Mouse (Mus musculus): Measurements from ENCODE around the gene Gal3st4. TPM values are rescaled to one million over a fixed set of nuclear protein-coding genes. Genes with fewer than 3 reads are reported as not detected.

The Gal3st4 gene
- polyA plus RNA-seq, 1 experiment: 1.5 TPM

DNA sequence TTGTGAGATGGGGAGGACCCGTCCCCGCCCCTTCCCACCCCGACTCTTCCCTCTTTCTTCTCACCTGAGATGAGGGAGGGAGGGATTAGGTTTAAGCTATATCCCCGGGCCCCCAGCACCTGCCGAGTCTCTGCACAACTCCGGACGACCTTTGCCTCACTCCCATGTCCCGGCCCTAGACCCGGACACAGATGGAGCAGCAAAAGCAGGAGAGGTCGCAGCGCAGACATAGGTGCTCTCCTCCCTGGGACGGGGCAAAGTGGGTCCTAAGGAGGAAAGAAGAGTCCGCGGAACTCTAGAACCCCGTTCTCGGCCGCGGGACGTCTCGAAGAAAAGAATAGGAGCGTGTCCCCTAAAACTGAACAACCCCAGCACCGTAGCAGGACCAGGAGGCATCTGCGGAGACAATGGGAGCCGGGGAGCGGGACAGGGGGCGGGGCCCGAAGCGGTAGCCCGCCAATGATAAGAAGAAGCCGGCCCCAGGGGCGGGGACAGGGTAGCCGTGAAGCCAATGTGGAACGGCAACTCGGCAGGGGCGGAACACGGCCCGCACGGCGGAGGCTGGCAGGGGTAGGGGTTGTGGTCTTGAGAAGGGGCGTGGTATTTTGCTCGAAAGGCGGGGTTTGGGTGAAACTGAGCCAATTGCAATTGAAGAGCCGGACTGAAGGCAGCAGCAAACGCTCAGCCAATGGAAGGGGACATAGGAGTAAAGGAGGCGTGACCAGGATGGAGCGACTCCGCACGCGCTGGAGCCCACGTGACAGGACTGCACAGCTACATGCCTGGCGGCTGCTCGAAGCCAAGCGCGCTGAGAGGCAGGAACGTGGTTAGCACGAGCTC, 7.2 kb upstream of the Gal3st4 start, which contains the start of the genes Gm43720, Gpc2 and Stag3:
TSS of gene Gm43720 (minus strand) at position 374 of the 840 bp plus-strand sequence.
TSS of gene Gpc2 (minus strand) at position 421 of the 840 bp plus-strand sequence.
TSS of gene Stag3 (plus strand) at position 656 of the 840 bp plus-strand sequence.
- TF ChIP-seq POLR2A (IDR thresholded peaks at IDR 0.05; ENCODE audit: borderline replicate concordance, extremely low read depth, low read depth, low read length): no peak
- TF ChIP-seq CTCF (IDR thresholded peaks at IDR 0.05; ENCODE audit: insufficient read depth, low read length): no peak

DNA sequence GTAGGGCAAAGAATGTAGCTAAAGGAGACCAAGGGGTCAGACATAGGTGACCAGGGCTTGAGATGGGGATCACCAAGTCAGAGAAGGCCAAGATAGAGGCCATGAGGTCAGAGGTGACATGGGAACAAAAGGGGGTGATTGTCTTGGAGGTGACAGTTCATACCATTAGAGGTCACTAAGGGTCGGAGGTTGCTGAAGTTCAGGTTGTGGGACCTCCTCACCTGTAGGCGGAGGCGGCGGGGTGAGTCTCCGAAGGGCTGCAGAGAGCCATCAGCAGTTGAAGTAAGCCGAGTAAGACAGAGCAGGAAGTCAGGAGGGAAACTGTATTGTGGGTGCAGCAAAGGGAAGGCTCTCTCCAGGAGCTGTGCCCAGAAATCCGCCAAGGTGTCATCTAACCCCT, 5.4 kb upstream of the Gal3st4 start:
- TF ChIP-seq CTCF (IDR thresholded peaks at IDR 0.05; ENCODE audit: insufficient read depth, low read length) (no peak), POLR2A (IDR thresholded peaks at IDR 0.05; ENCODE audit: borderline replicate concordance, extremely low read depth, low read depth, low read length) (no peak)
- H3K4me3 ChIP-seq (replicated peaks; ENCODE audit: extremely low read depth, low read depth, low read length): no peak overlapping the region
- no peak for DNase-seq
- 90% methylated on average over 7 of the region's 7 CpGs for WGBS
- no peaks in the 10 kb centered on the region for H3K4me1 ChIP-seq (ENCODE audit: control insufficient read depth, insufficient read depth, low read length)

More for the DNA sequence above, 7.2 kb upstream of the Gal3st4 start, which contains the start of the genes Gm43720, Gpc2 and Stag3:
- peak; percentile 69 for DNase-seq
- WGBS: 1% methylated on average over 56 of the region's 56 CpGs
- peak within 1 kb of the TSS; percentile 24 for H3K4me3 ChIP-seq (replicated peaks; ENCODE audit: extremely low read depth, low read depth, low read length)
- H3K4me1 ChIP-seq (ENCODE audit: control insufficient read depth, insufficient read depth, low read length): no peaks in the 10 kb centered on the region

DNA sequence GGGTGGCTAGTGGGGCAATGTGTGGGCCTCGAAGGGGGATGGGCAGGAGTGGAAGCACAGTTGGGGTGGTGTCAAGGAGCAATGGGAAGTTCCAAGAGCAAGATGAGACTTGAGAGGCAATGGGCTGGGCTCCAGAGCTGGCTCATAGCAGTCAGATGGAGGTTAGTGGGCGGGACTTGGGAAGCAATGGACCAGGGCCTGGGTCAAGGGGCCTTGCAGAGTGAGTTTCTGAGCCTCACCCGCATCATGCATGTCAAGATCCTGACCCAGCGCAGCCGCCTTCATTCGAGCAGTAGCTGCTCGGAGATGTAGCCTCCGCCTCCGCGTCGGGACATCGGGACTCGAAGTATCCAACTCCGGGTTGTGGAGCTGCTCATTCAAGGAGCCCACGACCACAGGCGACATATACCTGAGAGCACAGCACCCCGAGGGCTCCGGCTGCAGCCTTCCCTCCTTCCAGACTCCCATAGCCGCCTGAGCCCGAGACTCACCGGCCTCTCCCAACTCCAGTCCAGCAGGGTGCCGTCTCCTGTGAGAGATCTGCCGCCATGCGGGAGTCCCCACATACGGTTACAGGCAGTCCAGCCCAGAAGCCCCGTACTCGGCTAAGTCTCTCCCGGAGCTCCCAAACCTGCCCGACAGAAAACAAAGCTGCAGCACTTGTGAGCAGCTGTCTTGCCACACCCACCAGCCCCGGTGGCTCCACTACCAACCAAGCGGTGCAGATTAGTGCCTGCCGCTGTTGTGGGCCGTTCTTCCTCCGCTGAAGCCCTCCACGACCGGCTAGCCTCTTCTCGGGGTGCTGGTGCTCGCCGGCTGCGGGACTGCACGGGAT, 2.8 kb upstream of the Gal3st4 start:
- no peak for TF ChIP-seq CTCF (IDR thresholded peaks at IDR 0.05; ENCODE audit: insufficient read depth, low read length)
- TF ChIP-seq POLR2A (IDR thresholded peaks at IDR 0.05; ENCODE audit: borderline replicate concordance, extremely low read depth, low read depth, low read length): no peak
- Histone ChIP-seq H3K4me1 (ENCODE audit: control insufficient read depth, insufficient read depth, low read length) (no peaks in the 10 kb centered on the region), H3K4me3 (replicated peaks; ENCODE audit: extremely low read depth, low read depth, low read length) (no peak overlapping the region)
- no peak for DNase-seq
- whole genome bisulfite sequencing: 62% methylated on average over 41 of the region's 41 CpGs

DNA sequence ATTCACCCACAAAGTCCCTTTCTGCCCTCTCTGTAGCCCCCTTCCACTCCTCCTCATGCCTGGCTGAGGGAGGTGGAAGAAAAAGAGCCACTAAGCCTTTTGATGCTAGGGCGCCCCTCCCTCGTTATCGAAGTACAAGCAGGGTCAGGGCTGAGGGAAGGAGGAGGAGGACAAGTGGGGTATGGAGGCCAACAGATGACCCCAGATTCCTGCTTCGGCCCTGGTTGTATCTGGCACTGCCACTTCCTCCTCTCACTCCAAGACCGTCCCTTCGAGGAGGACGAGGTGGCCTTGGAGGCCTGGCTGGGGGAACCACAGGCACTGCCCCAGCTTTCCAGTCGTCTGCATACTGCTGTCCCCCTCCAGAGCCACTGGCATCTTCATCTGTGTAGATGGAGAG, 1.5 kb upstream of the Gal3st4 start:
- TF ChIP-seq CTCF (IDR thresholded peaks at IDR 0.05; ENCODE audit: insufficient read depth, low read length) (no peak), POLR2A (IDR thresholded peaks at IDR 0.05; ENCODE audit: borderline replicate concordance, extremely low read depth, low read depth, low read length) (no peak)

DNA sequence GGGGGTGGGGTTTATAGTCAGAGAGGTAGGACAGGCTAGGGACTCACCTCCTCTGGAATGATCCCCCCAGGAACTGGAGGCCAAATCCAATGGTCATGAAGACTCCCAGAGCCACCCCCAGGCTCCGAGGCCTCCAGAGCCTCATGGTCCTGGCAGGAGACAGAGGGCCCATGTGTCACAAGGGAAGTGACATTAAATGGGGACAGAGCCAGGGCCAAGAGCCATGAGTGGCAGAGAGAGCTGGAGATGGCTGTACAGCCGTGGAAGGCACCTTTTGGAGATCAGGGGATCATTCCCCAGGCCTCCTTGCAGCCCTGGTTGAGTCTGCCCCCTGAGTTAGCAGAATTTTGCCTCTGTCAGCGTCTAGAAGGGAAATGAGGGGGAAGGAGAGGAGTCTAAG, 1.4 kb downstream of the Gal3st4 start:
- H3K4me3 ChIP-seq (replicated peaks; ENCODE audit: extremely low read depth, low read depth, low read length): no peak overlapping the region
- DNase-seq: no peak
- TF ChIP-seq CTCF (IDR thresholded peaks at IDR 0.05; ENCODE audit: insufficient read depth, low read length) (no peak), POLR2A (IDR thresholded peaks at IDR 0.05; ENCODE audit: borderline replicate concordance, extremely low read depth, low read depth, low read length) (no peak)
- 34% methylated on average over 3 of the region's 3 CpGs for WGBS
- H3K4me1 ChIP-seq (ENCODE audit: control insufficient read depth, insufficient read depth, low read length): no peaks in the 10 kb centered on the region

More for the DNA sequence above, 1.5 kb upstream of the Gal3st4 start:
- Histone ChIP-seq H3K4me3 (replicated peaks; ENCODE audit: extremely low read depth, low read depth, low read length) (no peak overlapping the region), H3K4me1 (ENCODE audit: control insufficient read depth, insufficient read depth, low read length) (no peaks in the 10 kb centered on the region)
- no peak for DNase-seq
- 72% methylated on average over 8 of the region's 8 CpGs for WGBS

DNA sequence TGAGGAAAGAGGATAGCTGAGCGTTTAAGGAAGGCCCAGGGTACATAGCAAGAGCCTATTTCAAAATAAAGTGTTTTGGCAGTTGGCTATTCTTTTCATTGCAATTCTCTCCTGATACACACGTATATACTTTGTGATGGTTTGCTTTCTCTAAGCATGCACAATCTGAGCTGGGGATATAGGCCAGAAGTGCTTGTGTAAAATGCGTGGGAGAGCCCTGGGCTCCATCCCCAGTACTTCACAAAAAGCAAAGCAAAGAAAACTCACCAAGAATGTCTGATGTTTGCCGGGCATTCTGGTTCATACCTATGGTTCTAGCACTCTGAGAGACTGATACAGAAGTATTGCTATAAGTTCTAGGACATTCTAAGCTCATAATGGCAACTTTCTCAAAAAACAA, 3.7 kb downstream of the Gal3st4 start:
- peaks cover 6% of the 10 kb centered on the region for H3K4me1 ChIP-seq (ENCODE audit: control insufficient read depth, insufficient read depth, low read length)
- TF ChIP-seq CTCF (IDR thresholded peaks at IDR 0.05; ENCODE audit: insufficient read depth, low read length) (no peak), POLR2A (IDR thresholded peaks at IDR 0.05; ENCODE audit: borderline replicate concordance, extremely low read depth, low read depth, low read length) (no peak)
- H3K4me3 ChIP-seq (replicated peaks; ENCODE audit: extremely low read depth, low read depth, low read length): no peak overlapping the region
- no peak for DNase-seq
- 75% methylated on average over 4 of the region's 4 CpGs for WGBS

DNA sequence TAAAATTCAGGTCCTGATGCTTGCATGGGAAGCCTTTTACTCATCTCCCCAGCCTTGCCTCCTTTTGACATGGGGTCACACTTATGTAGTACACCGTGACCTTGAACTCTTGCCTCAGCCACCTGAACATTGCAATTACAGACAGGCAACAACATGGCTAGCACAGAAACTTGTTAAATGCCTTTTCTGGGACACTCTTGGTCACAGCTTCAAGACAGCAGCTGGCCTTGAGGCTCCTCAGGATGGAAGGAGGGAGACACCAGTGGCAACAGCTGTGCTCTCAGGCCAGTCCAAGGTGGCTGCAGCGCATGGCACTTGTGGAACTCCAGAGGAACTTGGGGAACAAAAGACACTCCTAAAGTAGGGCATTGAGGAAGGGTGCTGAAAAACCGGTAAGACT, 5.5 kb downstream of the Gal3st4 start:
- DNase-seq: no peak
- TF ChIP-seq CTCF (IDR thresholded peaks at IDR 0.05; ENCODE audit: insufficient read depth, low read length) (no peak), POLR2A (IDR thresholded peaks at IDR 0.05; ENCODE audit: borderline replicate concordance, extremely low read depth, low read depth, low read length) (no peak)
- Histone ChIP-seq H3K4me1 (ENCODE audit: control insufficient read depth, insufficient read depth, low read length) (peaks cover 12% of the 10 kb centered on the region), H3K4me3 (replicated peaks; ENCODE audit: extremely low read depth, low read depth, low read length) (no peak overlapping the region)
- WGBS: 90% methylated on average over 3 of the region's 3 CpGs

DNA sequence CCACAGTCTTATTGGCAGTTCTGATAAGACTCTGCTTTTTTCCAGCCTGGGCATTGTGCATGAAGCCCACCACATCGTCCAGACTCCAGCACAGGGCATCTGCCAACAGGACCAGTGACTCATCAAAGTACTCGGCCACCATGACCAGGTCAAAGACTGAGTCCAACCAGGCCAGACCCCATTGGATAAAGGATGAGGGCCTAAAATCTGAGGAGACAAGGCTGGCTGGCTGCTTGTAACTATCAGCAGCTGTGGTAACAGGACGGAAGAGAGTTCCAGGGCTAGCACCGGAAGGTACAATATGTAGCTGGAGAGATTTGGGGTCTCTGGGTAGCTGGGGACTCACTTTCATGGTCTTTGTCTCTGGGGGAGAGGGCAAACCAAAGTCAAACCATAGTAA, 6.9 kb downstream of the Gal3st4 start:
- Histone ChIP-seq H3K4me3 (replicated peaks; ENCODE audit: extremely low read depth, low read depth, low read length) (no peak overlapping the region), H3K4me1 (ENCODE audit: control insufficient read depth, insufficient read depth, low read length) (peaks cover 12% of the 10 kb centered on the region)
- WGBS: 96% methylated on average over 4 of the region's 4 CpGs
- TF ChIP-seq POLR2A (IDR thresholded peaks at IDR 0.05; ENCODE audit: borderline replicate concordance, extremely low read depth, low read depth, low read length) (no peak), CTCF (IDR thresholded peaks at IDR 0.05; ENCODE audit: insufficient read depth, low read length) (no peak)
- no peak for DNase-seq

DNA sequence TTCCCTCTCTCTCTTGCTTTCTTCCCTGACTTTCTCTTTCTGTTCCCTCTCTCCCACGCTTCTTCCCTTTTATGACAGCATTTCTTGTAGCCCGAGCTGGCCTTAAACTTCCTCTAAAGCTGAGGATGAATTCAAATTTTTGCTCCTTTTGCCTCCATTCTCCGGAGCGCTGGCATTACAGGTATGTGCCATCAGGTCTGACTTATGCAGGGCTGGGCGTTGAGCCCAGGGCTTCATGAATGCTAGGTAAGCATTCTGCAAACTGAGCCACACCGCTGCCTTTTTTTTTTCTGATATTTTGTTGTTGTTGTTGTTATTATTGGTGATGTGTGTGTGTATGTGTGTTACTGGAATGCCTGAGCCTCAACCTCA, 8.4 kb downstream of the Gal3st4 start:
- TF ChIP-seq CTCF (IDR thresholded peaks at IDR 0.05; ENCODE audit: insufficient read depth, low read length): no peak
- TF ChIP-seq POLR2A (IDR thresholded peaks at IDR 0.05; ENCODE audit: borderline replicate concordance, extremely low read depth, low read depth, low read length): no peak
- peak overlapping the region; percentile 61 for H3K4me3 ChIP-seq (replicated peaks; ENCODE audit: extremely low read depth, low read depth, low read length)
- no peak for DNase-seq
- peaks cover 12% of the 10 kb centered on the region for H3K4me1 ChIP-seq (ENCODE audit: control insufficient read depth, insufficient read depth, low read length)
- 9% methylated on average over 6 of the region's 6 CpGs for WGBS

Data from lung, adult 2 months (tissue).